Mouse (Mus musculus) embryonic facial prominence, embryonic 13.5 days (tissue): ENCODE data around the gene Adam8. TPM values are rescaled to one million over a fixed set of nuclear protein-coding genes. Genes with fewer than 3 reads are reported as not detected.

Experiments used
- ATAC-seq: fragments of 200-750 bp; cut with Nextera tagmentation; 2 replicates; pipeline ENCODE4 v1.8.0; 2017; ENCODE audit warnings: low read depth; ENCODE audit not compliant: insufficient number of reproducible peaks, insufficient read depth, low FRiP score, low TSS enrichment
- H3K27ac ChIP-seq: fragments of 300-500 bp; sonication (generic); 2 replicates; pipeline ENCODE4 v1.5.1; 2015; ENCODE audit warnings: moderate library complexity, mild to moderate bottlenecking, inconsistent platforms
- H3K27me3 ChIP-seq: fragments of 300-500 bp; sonication (generic); 2 replicates; pipeline ENCODE4 v1.6.1; 2015; ENCODE audit warnings: mild to moderate bottlenecking, inconsistent platforms
- H3K36me3 ChIP-seq: fragments of 300-500 bp; sonication (generic); 2 replicates; pipeline ENCODE4 v1.6.1; 2015; ENCODE audit warnings: mild to moderate bottlenecking, inconsistent platforms
- H3K4me1 ChIP-seq: fragments of 300-500 bp; sonication (generic); 2 replicates; pipeline ENCODE4 v1.6.1; 2015; ENCODE audit warnings: inconsistent platforms
- H3K4me2 ChIP-seq: fragments of 300-500 bp; sonication (generic); 2 replicates; pipeline ENCODE4 v1.6.1; 2015; ENCODE audit warnings: moderate library complexity, mild to moderate bottlenecking, inconsistent platforms
- H3K4me3 ChIP-seq: fragments of 300-500 bp; sonication (generic); 2 replicates; pipeline ENCODE4 v1.5.1; 2015; ENCODE audit warnings: mild to moderate bottlenecking, inconsistent platforms
- H3K9ac ChIP-seq: fragments of 300-500 bp; sonication (generic); 2 replicates; pipeline ENCODE4 v1.6.1; 2015; ENCODE audit warnings: mild to moderate bottlenecking, inconsistent platforms
- H3K9me3 ChIP-seq: fragments of 300-500 bp; sonication (generic); 2 replicates; pipeline ENCODE4 v1.6.1; 2016; ENCODE audit warnings: inconsistent platforms
- WGBS: fragments of 180-500 bp; shearing (Covaris S2); methylation state at CpG from one replicate; pipeline ENCODE4 v1.1.7; 2015; ENCODE audit warnings: mixed read lengths; 5-methylcytosine and 5-hydroxymethylcytosine counted together
- polyA plus RNA-seq: library from polyadenylated mRNA; unstranded; fragments of >200 nt; fragmentation: Nextera tagmentation; extraction: Ambion mirVana; gene quantifications from 2 replicates; pipeline ENCODE4 v1.2.1, GENCODE M21; 2015

Gene Adam8
- polyA plus RNA-seq, 1 experiment from 2014 or later = 2.4 TPM

GRCm38 (mm10) chr7:139961141-139961540, 31.2 kb downstream of the Adam8 start:
- no peak overlapping the region for H3K4me2 ChIP-seq
- H3K27me3 ChIP-seq = peaks cover 13% of the 10 kb centered on the region
- H3K9ac ChIP-seq = no peak overlapping the region
- H3K36me3 ChIP-seq = no peaks in the 10 kb centered on the region
- H3K4me3 ChIP-seq = no peak overlapping the region
- no peaks in the 10 kb centered on the region for H3K4me1 ChIP-seq
- WGBS = 88% methylated on average over 10 of the region's 10 CpGs
- H3K27ac ChIP-seq = no peak overlapping the region
- H3K9me3 ChIP-seq = no peaks in the 10 kb centered on the region
- no peak for ATAC-seq

- H3K36me3 ChIP-seq = no peaks in the 10 kb centered on the region
- WGBS = 34% methylated on average over 11 of the region's 11 CpGs
- no peaks in the 10 kb centered on the region for H3K9me3 ChIP-seq
- H3K27ac ChIP-seq = no peak overlapping the region
- peak overlapping the region; percentile 32; the same call in 1 of the 2 replicates for H3K9ac ChIP-seq
- no peak for ATAC-seq
- H3K4me3 ChIP-seq = no peak overlapping the region
- H3K27me3 ChIP-seq = peaks cover 13% of the 10 kb centered on the region
- no peak overlapping the region for H3K4me2 ChIP-seq
- no peaks in the 10 kb centered on the region for H3K4me1 ChIP-seq
These were observed 34.4 kb downstream of the Adam8 start for GRCm38 (mm10) chr7:139957958-139958357.

DNA sequence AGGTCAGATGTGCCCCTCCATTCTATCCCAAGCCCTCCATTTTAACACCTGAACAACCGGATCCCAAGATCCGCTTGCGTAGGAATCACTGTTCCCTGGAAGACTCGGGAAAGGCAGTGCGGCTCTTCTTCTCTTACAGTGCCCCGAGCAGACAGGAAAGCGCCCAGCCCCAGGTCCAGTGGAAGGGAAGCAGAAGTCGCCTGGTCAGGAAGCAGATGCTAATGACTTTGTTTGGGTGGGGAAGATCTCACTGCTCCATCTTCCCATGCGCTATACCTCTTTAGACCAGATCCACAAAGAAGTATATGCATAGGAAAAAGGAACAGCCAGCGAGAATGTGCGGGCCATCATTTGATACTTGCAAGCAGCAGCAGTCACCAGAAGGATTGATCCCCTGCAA, 34.9 kb downstream of the Adam8 start:
- no peak for ATAC-seq
- no peaks in the 10 kb centered on the region for H3K4me1 ChIP-seq
- peaks cover 13% of the 10 kb centered on the region for H3K27me3 ChIP-seq
- WGBS = 52% methylated on average over 11 of the region's 11 CpGs
- no peak overlapping the region for H3K4me2 ChIP-seq
- H3K4me3 ChIP-seq = no peak overlapping the region
- H3K36me3 ChIP-seq = no peaks in the 10 kb centered on the region
- no peak overlapping the region for H3K9ac ChIP-seq
- no peak overlapping the region for H3K27ac ChIP-seq
- H3K9me3 ChIP-seq = no peaks in the 10 kb centered on the region

DNA sequence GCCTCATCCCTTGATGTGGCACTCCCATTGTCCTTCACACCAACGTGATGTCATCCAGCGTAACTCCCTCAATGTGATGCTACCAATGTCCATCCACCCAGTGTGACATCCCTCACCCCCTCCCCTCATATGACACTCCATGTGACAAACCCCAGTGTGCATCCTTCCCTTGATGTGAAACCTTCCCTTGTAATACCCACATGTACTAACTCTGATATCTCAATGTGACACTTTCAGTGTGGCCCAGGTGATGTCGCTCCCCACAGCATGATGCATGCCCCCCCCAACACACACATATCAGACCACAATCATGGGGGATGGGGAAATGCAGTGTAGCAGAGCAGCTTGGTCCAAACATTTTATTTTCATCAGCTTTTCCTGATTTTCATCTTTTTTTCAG, 35.7 kb downstream of the Adam8 start:
- 0 out of 2 replicates have a peak, but pooled peaks cover 2% of the 10 kb centered on the region for H3K4me1 ChIP-seq
- H3K27ac ChIP-seq = no peak overlapping the region
- H3K9ac ChIP-seq = no peak overlapping the region
- H3K36me3 ChIP-seq = no peaks in the 10 kb centered on the region
- H3K4me3 ChIP-seq = no peak overlapping the region
- peaks cover 13% of the 10 kb centered on the region for H3K27me3 ChIP-seq
- WGBS = 85% methylated on average over 3 of the region's 3 CpGs
- no peak overlapping the region for H3K4me2 ChIP-seq
- no peak for ATAC-seq
- no peaks in the 10 kb centered on the region for H3K9me3 ChIP-seq

GRCm38 (mm10) chr7:139955505-139955904, 36.9 kb downstream of the Adam8 start:
- Histone ChIP-seq H3K36me3 (no peaks in the 10 kb centered on the region), H3K4me3 (no peak overlapping the region), H3K9ac (no peak overlapping the region), H3K4me1 (0 out of 2 replicates have a peak, but pooled peaks cover 3% of the 10 kb centered on the region), H3K9me3 (no peaks in the 10 kb centered on the region), H3K27me3 (peaks cover 13% of the 10 kb centered on the region), H3K4me2 (no peak overlapping the region), H3K27ac (no peak overlapping the region)
- 86% methylated on average over 4 of the region's 4 CpGs for WGBS
- ATAC-seq = no peak

DNA sequence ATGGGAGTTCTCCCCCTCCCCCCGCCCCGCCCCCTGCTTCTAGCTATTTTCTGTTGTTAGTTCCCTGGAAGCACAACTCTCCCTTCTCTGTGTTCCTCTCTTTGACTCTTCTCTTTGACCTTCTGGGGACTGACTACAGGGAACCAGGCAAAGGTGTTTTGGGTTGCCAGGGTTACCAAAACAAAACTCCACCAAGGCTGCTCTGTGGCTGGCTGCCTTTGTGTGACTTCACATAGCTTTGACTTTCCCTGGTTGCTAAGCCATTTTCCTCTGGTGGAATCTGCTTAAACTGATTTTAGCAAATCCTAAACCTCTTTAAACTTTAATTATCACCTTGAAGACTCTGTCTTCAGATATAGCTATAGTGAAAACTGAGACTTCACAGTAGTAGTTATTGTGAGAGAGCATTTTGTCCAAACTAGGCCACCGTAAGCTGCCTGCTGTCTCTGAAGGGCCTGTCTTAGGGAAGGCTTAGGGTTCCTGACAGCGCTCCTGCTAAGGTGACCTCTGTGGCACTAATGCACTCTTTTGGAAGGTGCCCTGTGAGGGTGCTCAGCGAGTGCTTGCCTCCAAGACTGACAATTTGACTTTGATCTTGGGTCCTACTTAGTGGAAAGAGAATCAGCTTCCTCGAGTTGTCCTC, 40.2 kb downstream of the Adam8 start:
- 0 out of 2 replicates have a peak, but pooled peaks cover 3% of the 10 kb centered on the region for H3K4me1 ChIP-seq
- no peak overlapping the region for H3K4me3 ChIP-seq
- no peaks in the 10 kb centered on the region for H3K9me3 ChIP-seq
- no peak overlapping the region for H3K27ac ChIP-seq
- no peak overlapping the region for H3K4me2 ChIP-seq
- H3K9ac ChIP-seq = no peak overlapping the region
- ATAC-seq = no peak
- peaks cover 27% of the 10 kb centered on the region for H3K27me3 ChIP-seq
- WGBS = 55% methylated on average over 6 of the region's 6 CpGs
- H3K36me3 ChIP-seq = no peaks in the 10 kb centered on the region

GRCm38 (mm10) chr7:139951079-139951478, 41.3 kb downstream of the Adam8 start:
- Histone ChIP-seq H3K4me2 (peak overlapping the region; percentile 86), H3K27ac (peak overlapping the region; percentile 66; the same call in 1 of the 2 replicates), H3K27me3 (peaks cover 37% of the 10 kb centered on the region), H3K4me3 (peak overlapping the region; percentile 64), H3K4me1 (0 out of 2 replicates have a peak, but pooled peaks cover 3% of the 10 kb centered on the region), H3K9ac (peak overlapping the region; percentile 77), H3K36me3 (no peaks in the 10 kb centered on the region), H3K9me3 (no peaks in the 10 kb centered on the region)
- ATAC-seq = no peak
- 4% methylated on average over 16 of the region's 16 CpGs for WGBS

DNA sequence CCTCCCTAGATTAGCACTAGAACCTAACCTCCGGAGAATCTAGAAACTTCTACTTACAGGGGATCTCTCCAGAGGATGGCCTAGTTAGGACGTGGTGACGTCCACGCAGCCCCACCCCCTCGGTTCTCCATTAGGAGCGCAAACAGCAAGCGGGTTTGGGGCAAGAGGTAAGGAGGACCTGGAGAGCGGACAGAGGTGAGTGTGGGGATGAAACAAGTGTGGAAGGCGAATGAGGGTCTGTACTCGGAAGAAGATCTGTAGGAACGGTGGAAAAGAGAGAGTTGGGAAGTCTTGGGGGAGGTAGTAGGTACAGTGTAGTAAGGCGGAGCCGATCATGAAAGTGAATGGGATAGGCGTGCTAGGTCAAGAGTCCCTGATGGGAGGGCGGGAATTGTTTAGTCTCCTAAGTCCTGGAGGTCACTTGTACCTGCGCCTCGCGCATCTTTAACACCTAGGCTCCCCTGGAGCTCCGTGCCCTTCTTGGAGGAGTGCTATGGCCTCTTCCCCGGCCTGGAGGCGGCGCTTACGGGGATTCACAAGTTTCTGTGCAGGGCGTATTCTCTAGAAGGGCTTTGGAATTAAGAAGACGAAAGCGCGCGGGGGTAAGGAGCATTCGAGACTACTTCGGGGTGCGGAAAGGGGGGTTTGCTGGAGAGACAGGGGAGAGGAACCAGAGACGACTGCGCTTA, 41.9 kb downstream of the Adam8 start:
- peak; percentile 65; the same call in 1 of the 2 replicates for ATAC-seq
- Histone ChIP-seq H3K27me3 (peaks cover 43% of the 10 kb centered on the region), H3K4me1 (0 out of 2 replicates have a peak, but pooled peaks cover 3% of the 10 kb centered on the region), H3K9ac (peak overlapping the region; percentile 77), H3K36me3 (no peaks in the 10 kb centered on the region), H3K4me3 (peak overlapping the region; percentile 64), H3K27ac (peak overlapping the region; percentile 66), H3K9me3 (no peaks in the 10 kb centered on the region), H3K4me2 (peak overlapping the region; percentile 86)
- under 1% methylated on average over 33 of the region's 33 CpGs for WGBS

GRCm38 (mm10) chr7:139949893-139950282, 42.5 kb downstream of the Adam8 start:
- H3K4me1 ChIP-seq = 0 out of 2 replicates have a peak, but pooled peaks cover 3% of the 10 kb centered on the region
- H3K4me3 ChIP-seq = peak overlapping the region; percentile 64
- H3K36me3 ChIP-seq = no peaks in the 10 kb centered on the region
- peak; percentile 73 for ATAC-seq
- WGBS = under 1% methylated on average over 15 of the region's 15 CpGs
- H3K27ac ChIP-seq = peak overlapping the region; percentile 66; the same call in 1 of the 2 replicates
- H3K27me3 ChIP-seq = peaks cover 49% of the 10 kb centered on the region
- H3K4me2 ChIP-seq = peak overlapping the region; percentile 86
- no peaks in the 10 kb centered on the region for H3K9me3 ChIP-seq
- peak overlapping the region; percentile 77 for H3K9ac ChIP-seq

DNA sequence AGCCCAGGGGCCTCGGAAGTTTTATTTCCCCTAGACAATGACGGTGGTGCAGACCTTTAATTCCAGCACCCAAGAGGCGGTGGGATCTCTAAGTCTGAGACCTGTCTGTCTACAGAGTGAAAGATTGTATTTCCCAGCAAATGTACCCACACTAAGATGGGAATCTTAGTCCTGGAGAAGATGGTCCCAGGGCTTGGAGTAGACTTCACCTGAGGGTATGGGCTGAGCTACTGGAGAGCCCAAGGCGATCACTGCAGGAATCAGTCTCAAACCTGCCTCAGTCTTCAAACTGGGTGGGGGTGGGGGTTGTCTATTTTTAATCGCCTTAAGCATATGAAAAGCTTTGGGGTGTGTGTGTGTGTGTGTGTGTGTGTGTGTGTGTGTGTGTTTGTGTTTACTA, 46.3 kb downstream of the Adam8 start:
- peaks cover 12% of the 10 kb centered on the region for H3K4me1 ChIP-seq
- H3K27ac ChIP-seq = no peak overlapping the region
- ATAC-seq = no peak
- H3K9me3 ChIP-seq = no peaks in the 10 kb centered on the region
- 18% methylated on average over 5 of the region's 5 CpGs for WGBS
- no peak overlapping the region for H3K4me3 ChIP-seq
- H3K27me3 ChIP-seq = peaks cover 87% of the 10 kb centered on the region
- H3K36me3 ChIP-seq = no peaks in the 10 kb centered on the region
- H3K4me2 ChIP-seq = no peak overlapping the region
- no peak overlapping the region for H3K9ac ChIP-seq

DNA sequence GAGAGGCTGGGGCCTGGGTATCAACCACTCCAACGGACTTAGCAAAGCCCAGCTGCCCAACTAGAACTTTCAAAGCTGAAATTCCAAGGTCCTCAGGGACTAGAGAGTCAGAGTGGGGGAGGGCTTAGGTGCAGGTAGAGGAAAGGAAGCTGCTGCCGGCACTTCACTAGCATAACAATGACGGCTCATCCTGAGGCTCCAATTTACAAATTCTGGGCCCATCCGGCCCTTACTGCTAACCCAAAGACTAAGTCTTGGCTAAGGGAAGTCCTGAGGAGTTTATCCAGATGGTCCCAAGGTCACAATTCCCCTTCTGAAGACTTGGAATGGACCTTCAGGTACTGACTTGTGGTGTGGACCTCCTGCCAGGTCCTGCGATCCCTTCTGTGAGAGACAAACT, 46.8 kb downstream of the Adam8 start:
- WGBS = 9% methylated on average over 5 of the region's 5 CpGs
- no peak overlapping the region for H3K27ac ChIP-seq

More for the DNA sequence above, 46.8 kb downstream of the Adam8 start:
- ATAC-seq = no peak
- H3K4me2 ChIP-seq = no peak overlapping the region
- peaks cover 12% of the 10 kb centered on the region for H3K4me1 ChIP-seq
- no peak overlapping the region for H3K4me3 ChIP-seq
- H3K36me3 ChIP-seq = no peaks in the 10 kb centered on the region
- H3K27me3 ChIP-seq = peaks cover 92% of the 10 kb centered on the region
- H3K9me3 ChIP-seq = no peaks in the 10 kb centered on the region
- H3K9ac ChIP-seq = no peak overlapping the region
